Mouse (Mus musculus): ENCODE data around the gene Samd10.

Gene Samd10

DNA sequence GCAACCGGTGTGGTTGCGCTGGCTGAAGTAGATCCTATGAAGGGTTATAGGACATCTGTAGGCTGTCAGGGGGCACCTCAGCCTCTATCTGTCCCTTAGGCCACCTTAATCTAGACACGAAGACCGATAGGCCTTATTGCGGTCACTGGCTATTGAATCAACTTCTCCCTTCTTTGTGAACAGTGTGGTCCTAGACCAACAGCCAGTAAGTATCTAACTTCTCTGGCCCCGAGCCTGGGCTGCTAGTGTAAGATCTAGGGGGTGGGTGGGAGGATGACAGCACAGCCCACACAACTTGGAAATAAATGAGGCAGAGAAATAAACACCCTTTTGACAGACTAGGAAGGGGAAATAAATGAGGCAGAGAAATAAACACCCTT, 6.0 kb downstream of the Samd10 start:
- intact Hi-C loops (cut with DNase I): no loop called here

DNA sequence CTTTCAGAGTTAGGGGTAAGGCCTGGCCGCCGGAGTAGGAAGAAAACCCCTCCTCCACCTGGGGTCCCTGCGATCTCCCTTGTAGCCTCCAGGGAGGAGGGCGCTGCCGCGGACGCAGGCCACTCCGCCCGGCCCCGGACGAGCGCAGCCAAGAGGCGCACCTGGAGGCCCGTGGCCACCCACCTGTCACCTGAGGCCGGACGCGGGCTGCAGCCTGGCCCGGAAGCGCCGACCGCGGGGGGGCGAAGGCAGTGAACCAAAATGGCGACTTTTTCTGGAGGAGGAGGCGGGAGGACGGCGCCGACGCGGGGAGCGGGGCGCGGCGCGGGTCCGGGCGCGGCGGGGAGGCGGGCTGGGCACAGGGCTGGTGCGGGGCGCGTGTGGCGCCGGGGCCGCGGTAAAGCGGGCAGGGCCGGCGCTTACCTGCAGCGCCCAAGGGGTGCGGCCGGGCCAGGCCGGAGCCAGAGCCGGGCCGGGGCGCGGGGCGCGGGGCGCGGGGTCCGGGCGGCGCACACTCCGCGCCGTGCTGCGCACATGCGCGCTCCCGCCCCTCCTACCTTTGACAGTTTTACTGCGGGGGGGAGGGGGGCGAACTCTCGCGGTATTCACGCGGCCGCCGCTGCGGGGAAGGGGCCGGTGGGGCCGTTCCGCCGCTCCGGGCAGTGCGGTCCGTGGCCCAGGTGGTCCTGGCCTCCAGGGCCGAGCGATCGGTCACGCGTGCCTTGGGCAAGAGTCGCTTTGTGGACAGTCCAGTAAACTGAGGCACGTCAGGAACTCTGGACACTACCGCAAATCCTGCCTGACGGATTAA, 6.6 kb downstream of the Samd10 start, which contains the start of gene Zfp512b:
Gene Zfp512b (minus strand): TSS at position 573 of the 811 bp plus-strand sequence.
- intact Hi-C loops (cut with DNase I): no loop called here

DNA sequence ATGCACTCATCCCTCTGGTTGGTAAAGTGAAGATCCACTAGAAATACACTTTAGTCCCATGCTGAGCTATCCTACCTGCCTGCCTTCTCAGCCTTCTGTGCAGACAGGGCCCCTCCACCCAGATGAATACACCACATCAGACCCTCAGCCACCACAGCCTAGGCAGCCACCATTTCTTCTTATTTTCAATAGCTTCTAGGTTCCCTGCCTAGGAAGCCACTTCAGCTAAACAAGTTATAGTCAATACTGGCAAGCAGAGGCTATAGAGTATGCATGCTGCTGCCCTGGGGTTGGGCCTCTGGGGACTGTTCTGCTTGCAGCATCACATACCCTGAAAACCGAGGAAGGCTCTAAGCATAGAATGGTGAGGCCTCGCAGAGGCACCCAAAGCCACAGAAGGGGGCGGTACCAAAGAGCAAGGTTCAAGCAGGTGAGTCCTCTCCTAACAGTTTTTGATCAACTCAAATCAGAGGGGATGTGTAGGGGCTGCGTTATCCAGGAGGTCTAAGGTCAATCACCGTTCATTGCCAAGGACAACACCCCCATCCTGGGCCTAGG, 7.4 kb downstream of the Samd10 start, which contains the start of gene Prpf6:
Gene Prpf6 (plus strand): TSS at position 341 of the 558 bp plus-strand sequence.
- intact Hi-C loops (cut with DNase I): no loop called here

DNA sequence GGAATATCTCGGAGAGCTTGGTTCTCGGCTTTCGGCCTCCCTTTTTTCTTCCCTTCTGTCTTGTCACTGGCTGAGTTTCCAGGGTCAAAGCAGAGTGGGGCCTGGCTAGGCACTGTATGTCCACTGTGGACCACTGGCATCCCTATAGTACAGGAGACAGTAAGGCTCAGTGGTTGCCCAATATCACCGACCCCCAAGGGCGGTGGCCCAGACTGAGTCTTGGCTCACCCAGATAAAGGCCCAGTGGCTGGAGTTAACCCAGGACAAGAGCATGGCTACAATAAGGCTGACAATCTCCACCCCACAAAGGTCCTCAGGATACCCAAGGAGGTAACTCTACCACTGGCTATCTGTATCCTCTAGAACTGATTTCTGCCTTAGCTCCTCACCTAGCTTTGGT, 8.5 kb downstream of the Samd10 start:
- intact Hi-C loops (cut with DNase I): no loop called here

DNA sequence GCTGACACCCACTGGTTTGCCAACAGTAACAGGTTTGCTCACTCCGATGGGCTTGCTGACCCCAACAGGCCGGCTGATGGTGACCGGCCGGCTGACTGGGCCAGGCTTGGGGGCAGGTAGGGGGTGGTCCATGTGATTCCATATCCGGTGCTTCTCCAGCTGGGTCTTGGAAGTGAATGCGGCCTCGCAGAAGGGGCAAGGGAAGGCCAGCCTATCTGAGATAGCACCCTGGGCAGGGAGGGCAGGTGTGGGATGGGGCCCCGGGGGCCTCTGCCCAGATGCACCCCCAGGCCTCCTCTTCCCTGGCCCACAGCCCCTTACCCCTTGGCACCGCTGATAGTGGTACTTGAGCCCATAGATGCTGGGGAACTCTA, 9.3 kb downstream of the Samd10 start:
- intact Hi-C loops (cut with DNase I): no loop called here

DNA sequence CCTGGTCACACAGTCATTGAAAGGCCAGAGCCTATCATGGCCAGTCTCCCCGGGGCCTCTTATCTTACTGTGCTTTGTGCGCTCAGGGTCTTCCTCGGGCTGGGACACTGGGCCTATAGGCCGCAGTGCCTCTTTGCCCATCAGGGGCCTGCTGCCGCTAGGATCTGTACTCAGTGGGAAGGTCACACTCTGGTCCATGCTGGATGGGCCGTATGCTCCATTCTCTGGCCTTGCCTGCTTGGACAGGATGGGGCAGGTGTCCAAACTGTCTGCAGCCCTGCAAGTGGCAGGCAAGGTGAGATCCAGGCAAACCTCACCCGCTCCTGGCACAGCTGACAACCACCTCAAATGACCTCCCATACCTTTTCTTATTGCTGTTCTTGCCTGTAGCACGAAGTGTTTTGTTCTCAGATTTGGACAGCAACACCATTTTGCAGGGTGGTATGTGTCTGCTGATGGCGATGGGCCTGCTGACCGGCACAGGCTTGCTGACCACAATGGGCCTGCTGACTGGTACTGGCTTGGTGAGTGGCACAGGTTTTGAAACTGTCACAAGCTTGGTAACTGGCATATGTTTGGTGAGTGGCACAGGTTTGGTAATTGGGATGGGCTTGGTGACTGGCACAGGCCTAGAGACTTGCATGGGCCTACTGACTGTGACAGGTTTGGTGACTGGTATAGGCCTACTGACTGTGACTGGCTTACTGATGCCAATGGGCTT, 9.8 kb downstream of the Samd10 start:
- intact Hi-C loops (cut with DNase I): no loop called here

DNA sequence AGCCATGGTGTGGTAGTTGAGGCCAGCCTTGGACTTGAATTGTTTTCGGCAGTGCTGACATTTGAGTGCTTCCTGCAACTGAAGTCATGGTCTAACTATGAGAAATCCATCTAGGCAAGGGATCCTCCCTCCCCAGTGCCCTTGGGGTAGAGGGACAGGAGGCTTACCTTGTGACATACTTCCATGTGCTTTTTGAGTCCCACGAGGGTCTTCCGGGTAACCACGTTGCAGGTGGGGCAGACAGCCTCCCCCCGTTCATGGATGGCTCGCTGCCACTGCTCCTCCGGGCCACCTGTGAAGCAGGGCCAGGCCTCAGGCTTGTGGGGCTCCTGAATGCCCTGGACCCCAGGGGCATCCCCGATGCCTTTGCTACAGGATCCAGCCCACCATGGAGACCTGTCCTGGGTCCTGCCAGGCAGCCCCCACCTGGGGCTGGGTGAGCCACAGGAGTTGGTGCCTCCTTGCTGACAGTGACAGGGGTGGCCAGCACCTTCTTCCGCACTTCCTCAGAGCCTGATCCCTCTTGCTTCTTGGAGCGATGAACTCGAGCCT, 10.7 kb downstream of the Samd10 start:
- intact Hi-C loops (cut with DNase I): no loop called here

DNA sequence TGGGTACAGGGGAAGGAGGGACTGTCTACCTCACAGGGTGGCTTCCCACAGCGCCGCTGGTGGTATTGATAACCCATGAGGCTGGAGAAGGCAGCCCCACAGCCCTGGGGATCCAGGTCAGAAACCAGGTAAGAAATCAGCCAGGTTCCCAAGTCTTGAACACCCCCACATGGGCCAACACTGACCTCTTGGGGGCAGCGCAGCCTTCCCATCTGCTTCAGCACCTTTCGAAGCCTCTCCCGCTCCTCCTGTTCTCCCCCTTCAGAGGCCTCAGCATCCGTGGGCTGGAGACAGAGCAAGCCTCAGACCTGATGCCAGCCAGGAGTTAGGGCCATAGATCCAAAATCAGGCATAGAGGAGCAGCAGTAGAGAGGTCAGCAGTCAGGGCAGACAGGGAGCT, 11.2 kb downstream of the Samd10 start:
- intact Hi-C loops (cut with DNase I): no loop called here

DNA sequence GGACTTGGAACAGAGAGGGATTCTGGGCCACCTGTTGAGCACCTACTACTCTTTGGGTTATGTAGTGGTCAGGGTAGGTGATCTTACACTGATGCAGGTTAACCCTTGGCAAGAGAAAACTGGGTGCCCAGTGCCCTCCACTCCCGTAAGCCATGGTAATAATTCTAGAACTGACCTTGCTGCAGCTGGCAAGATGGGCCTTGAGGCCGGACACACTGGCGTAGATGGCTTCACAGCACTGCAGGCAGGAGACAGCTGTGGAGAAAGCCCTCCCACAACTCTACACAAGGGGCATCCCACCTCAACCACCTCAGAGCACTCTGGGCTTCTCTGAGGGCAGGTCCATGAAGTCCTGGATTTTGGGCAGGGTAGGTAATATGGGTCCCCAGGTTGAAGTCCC, 12.9 kb downstream of the Samd10 start:
- intact Hi-C loops (cut with DNase I): no loop called here

DNA sequence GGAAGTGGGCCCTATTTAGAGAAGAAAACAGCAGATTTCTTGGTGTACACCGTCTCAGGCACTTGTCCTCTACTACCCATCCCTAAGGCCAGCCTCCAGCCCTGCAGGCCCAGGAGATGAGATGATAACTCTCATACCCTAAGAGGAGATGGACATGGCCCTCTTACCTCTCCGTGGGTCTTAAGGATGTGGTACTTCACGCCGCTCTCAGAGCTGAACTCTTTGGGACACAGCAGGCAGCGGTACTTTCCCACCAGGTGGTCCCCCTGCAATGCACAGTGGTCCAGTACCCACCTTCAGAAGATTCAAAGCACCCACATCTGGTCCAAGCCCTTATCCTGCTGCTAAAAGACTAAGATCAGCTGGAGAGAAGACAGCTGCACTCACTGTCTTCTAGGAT, 13.5 kb downstream of the Samd10 start:
- intact Hi-C loops (cut with DNase I): no loop called here

DNA sequence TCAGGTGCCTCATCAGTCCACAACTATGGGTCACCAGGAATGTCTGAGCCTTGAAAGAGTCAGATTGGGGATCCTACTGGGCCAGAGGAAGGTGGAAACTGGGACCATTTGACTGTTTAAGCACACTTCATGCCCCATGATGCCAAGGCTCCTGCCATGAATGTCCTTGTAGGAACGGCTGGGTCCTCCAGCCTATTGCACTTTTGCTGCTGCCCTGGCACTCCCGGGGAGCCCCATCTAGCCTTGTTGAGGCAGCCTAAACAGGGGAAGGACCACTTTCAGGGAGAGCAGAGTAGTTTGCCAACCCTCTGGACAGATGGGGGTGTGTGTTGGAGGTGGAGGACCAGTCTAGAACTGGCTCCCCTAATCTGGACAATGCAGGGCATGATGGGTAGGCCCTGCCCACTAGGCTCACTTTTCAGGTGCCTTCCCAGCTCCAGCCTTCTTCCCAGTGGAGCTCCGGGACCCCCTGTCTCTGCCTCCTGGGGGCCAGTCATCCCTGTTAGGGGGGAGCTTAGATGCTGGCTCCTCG, 14.5 kb downstream of the Samd10 start, which contains the start of gene Uckl1:
Gene Uckl1 (minus strand): TSS at position 482 of the 532 bp plus-strand sequence.
- intact Hi-C loops (cut with DNase I): no loop called here

DNA sequence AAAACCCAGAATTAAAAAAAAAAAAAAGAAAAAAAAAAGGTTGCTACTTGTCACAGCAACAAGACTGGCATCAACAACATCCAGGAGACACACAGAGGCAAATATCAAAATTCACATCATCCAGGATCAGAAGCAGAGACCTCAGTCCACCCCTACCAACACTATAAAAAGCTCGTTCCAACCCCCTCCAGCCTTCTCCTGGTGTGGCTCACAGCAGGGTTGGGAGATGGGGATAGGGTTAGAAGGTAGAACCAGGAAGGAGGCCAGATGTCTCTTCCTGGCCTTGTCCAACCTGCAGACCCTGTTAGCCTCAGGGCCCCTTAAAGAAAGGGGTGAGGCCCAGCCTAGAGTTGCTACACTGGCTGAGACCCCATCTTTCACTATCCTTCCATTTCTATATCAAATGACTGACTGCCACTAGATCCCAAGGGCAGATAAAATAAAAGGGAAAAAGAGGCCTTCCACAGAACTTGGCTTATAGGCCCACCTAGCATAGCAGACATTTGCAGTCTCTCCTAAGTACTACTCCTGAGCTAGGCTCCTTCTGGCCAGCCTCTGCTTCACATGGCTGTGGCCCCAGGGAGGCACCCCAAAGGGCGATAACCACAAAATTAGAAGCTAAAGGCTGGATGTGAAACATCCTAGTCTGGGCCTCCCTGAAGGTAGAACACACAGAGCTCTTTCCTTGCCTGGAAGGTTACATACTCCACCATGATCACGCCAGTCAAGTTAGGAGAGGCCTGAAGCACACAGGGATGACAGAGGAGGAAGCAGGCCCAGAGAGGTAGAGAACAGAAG, 15.4 kb downstream of the Samd10 start:
- intact Hi-C loops (cut with DNase I): no loop called here

DNA sequence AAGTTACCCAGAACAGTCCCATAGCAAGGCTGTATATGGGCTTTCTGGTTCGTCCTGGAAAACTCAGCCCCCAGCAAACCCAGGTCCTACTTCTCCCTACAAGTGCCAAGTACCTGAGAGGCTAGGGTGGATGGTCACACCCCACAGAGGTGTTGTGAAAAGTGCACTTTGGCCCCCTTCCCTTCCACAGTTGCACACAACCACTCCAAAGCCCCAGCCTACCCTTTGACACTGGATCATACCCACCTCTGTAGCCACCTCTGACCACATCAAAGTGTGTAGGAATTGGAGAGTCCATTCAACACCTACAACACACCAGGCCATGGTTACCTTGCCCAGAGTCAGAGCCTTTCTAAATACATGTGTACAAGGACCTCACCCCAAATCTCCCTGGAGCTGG, 16.1 kb downstream of the Samd10 start:
- intact Hi-C loops (cut with DNase I): no loop called here

DNA sequence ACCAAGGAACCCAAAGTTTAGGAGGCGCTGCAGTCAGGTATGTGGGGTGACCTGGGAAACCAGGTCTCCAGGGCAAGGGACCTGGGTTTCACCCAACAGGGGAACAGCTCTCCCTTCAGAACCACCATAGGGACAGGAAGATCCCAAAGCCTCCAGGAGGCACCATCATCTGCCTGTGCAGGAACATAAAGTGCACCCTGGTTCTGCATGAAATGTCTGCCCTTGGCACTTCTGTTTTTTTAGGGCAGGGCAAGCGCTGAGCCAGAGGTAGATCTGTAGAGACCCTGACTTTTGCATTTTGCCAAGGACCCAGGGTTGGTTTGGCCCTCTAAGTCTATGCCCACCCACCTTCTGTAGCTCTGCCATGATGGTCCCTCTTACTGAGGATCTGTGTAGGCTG, 16.7 kb downstream of the Samd10 start:
- intact Hi-C loops (cut with DNase I): no loop called here

DNA sequence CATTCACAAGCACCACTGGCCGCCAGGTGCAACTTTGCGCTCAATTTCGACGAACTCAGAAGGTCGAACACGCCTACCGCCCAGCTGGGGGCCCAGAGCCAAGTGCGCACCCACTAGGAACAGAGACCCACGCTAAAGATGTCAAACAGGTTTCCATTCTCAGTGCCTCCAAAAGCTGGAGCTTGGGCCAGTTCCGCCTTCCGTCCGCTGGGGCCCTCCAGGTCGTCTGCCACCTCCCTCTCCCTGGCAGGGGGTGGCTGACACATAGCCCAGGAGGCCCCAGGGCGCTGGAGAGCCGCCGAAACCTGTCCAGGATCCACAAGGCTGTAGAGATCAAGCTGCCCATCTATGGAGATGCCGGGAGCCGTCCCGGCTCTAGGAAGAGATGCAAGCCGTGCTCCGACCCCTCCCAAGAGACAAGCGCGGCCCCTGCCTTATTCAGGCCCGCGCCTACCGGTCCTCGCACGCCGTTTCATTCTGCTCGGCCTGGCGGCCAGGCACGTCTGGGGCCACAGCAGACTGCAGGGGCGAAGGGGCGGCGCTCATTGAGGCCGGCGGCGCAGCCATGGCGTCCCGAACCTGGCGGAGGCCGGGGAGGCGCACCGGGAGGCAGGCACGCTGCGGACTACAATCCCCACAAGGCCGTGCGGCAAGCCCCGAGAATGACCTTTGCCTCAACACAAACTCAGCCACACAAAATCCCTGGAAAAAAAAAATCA, 17.5 kb downstream of the Samd10 start:
- intact Hi-C loops (cut with DNase I): no loop called here

DNA sequence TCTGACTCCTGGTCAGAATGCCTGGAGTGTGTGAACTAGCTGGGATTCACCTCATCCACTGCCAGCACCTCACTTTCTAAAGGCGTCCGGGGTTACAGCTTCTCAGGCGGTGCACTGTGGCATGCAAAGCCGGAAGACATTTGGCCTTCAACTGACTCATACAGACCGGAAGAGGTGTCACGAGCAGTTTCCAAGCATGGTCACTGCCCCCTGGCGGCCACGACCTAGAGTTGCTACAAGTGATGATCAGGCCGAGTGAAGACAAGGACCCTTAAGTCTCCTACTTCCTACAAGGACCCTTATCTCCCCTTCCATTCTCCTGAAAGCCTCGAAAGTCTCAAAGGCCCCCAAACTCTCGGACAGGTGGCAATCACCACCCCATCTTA, 18.0 kb downstream of the Samd10 start:
- intact Hi-C loops (cut with DNase I): no loop called here

DNA sequence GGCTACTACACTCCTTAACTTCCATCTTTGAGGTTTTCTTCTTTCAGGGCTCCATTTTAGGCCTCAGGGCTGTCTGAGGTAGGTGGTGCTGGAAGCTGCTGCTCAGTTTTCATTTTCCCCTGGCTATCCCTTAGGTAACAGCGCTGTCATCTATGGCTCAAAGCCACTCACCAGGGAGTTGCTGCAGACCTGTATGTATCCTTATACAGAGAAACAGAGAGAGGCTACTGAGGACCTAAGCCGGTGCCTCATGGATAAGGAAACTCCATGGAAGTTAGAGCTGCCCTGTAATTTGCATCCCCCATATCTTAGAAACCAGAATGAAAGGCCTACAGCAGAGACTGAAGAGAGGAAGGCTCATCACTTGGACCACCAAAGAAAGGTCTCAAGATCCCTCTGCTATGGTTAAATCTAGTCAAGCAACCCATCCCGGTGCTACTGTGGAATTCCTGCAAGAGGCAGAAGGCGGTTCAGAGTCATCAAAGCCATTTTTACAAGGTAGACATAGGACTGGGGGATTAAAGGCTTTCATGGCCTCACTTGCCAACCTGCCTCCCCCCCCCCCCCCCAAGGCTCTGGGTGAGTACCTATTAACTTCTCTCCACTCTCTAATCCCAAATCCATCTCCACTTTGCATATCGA, 18.8 kb downstream of the Samd10 start:
- intact Hi-C loops (cut with DNase I): no loop called here

DNA sequence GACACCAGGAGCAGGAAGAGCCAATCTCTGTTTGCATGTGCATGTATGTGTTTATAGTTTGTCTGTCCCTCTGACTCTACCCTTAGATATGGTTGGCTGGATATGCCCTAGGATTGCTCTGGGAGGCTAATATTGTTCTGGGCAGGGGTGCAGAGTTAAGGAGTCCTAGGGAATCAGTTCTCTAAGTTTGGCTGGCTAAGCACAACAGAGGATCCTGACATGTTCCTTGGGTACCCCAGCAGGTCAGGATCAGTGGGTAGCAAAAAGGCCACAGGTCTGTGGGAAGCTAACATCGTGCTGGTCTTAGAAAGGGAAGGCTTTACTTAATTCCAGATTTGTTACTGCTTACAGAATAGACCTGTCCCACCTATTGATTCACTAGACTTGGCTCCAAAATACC, 19.3 kb downstream of the Samd10 start:
- intact Hi-C loops (cut with DNase I): loop anchor here (10.0 kb wide), 1 partner anchor 55 kb away; the partner anchor contains the start of gene Dnajc5

DNA sequence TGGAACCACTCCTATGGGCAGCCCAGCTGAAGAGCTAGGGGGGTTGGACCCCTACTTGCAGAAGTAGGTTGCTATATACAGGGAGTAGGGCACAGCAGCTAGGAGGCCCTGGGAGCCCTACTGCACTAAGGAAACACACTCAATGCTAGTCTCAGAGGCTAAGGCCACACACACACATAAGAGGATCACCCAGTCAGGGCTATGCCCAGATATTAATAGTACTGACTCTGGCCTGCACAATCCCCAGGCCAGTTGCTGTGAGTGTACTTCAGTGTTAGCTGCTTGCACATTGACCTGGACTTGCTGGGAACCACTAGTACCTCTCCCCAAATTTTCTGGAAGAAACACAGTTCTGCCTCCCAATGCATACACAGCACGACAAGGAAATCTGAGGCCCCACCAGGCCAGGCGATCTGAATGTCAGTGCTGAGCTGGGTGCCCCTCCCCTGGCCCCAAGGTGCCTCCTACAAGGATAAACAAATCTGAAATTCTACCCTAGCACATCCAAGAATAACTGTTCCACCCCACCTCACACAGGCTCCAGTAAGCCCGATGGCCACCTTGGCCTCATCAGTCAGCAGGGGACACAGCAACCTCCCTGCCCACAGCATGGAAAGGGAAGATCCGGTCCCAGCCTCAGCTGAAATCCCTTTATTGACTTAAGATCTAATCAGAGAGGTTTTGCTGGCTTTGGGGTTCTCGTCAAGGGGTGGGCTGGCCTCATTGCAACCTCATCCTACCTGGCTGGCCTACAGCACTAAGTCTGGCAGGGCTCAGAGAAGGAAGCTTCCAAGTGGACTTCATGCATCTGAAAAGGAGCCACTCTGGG, 20.0 kb downstream of the Samd10 start:
- intact Hi-C loops (cut with DNase I): loop anchor here (10.0 kb wide), 1 partner anchor 54 kb away; the partner anchor contains the start of gene Dnajc5
